Mouse (Mus musculus): ENCODE results near the gene Stap2. TPM values are rescaled to one million over a fixed set of nuclear protein-coding genes. Genes with fewer than 3 reads are reported as not detected.
A peak's percentile ranks its signal among the peaks of the same experiment; 100 is the strongest.

Stap2 gene
- polyA plus RNA-seq, 1 experiment from 2014 or later = 8.8 TPM

GRCm38 (mm10) chr17:56022989-56023290, 17.6 kb upstream of the Stap2 start:
- peaks cover 23% of the 10 kb centered on the region; the same call in 1 of the 2 replicates for H3K4me1 ChIP-seq
- DNase-seq (ENCODE audit: low spot score) = no peak
- H3K4me3 ChIP-seq = no peak overlapping the region
- no peaks in the 10 kb centered on the region for H3K27me3 ChIP-seq (replicated peaks; ENCODE audit: low read depth, poor library complexity, severe bottlenecking)
- peaks cover 95% of the 10 kb centered on the region for H3K36me3 ChIP-seq (replicated peaks)
- WGBS = 85% methylated on average over 4 of the region's 4 CpGs
- H3K9me3 ChIP-seq = no peaks in the 10 kb centered on the region
- no peak overlapping the region for H3K27ac ChIP-seq (replicated peaks)

DNA sequence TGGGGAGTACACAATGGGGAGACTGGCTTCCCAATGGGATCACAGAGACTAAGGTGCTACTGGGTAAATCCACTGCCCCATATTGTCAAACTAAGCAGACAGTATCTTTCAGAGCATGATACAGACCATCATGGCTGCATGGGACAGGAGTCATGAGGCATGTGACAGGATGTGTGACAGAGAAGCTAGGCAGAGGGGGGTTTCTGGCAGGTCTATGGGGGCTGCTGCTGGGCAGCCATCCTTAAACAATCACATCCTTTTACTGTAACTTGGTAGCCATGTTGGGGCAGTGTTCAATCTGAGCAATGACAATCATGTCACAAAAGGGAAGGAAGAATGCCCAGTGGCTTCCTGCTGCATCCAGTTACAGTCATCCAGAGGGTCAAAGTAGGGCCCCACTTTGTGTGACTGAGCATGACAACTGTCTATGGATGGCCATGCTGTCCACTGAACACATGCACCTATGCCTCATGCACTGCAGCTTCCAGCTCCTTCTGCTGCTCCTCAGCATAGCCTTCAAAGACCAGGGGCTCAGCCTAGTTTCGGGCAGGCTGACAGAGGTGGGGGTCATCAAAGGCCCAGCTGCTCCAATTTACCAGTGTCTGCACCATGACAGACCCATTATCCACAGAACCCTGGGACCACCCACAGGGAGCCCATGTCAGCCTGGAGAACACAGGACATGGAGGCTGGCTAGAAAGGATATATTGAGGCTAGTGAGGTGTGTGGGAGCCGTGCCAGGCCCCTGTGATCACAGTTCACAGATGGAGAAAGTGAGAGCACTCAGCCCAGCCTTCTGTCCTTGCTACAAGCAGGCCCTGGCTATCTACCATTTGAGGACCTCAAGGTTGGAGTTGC, 17.0 kb upstream of the Stap2 start:
- no peaks in the 10 kb centered on the region for H3K9me3 ChIP-seq
- peaks cover 23% of the 10 kb centered on the region; the same call in 1 of the 2 replicates for H3K4me1 ChIP-seq
- H3K27ac ChIP-seq (replicated peaks) = no peak overlapping the region
- H3K36me3 ChIP-seq (replicated peaks) = peaks cover 95% of the 10 kb centered on the region
- DNase-seq (ENCODE audit: low spot score) = no peak
- 70% methylated on average over 2 of the region's 2 CpGs for WGBS
- H3K27me3 ChIP-seq (replicated peaks; ENCODE audit: low read depth, poor library complexity, severe bottlenecking) = no peaks in the 10 kb centered on the region
- no peak overlapping the region for H3K4me3 ChIP-seq

DNA sequence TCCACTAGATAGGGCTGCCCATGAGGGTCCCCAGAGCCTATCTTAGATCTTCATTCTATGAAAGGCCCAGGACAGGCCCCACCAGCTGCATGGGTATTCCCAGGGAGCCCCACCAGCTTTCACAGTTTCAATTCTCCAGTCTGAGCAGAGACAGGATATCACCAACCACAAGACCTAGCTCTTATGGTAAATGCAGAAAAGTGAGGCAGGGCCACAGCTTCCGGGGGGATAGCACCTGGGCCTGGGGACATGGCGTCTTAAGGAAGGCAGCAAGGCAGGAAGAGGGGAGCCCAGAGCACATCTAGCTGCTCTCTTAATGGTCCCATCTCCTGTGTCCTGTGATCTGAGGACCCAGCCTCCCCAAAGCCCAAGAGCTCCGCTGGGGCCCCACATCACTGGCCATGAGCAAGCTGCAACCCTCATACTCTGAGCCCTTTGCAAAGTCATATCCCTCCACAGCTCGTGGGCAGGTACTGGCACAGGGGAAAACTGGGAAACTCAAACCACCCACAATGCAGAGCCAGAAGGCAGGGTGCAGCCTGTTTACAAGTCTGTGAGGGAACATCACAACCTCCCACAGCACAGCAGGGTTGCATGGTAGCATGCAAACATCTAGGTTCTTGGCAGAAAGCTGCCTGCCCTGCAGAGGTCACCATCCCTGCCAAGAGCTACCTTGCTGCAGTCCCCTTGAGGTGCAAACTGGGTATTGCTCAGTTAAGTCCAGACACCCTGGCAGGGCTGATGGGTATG, 16.0 kb upstream of the Stap2 start:
- Histone ChIP-seq H3K27me3 (replicated peaks; ENCODE audit: low read depth, poor library complexity, severe bottlenecking) (no peaks in the 10 kb centered on the region), H3K27ac (replicated peaks) (no peak overlapping the region)
- WGBS = 81% methylated on average over 4 of the region's 4 CpGs

GRCm38 (mm10) chr17:56020400-56021084, 15.2 kb upstream of the Stap2 start:
- WGBS = 94% methylated on average over 6 of the region's 6 CpGs
- H3K36me3 ChIP-seq (replicated peaks) = peaks cover 97% of the 10 kb centered on the region
- no peak for DNase-seq (ENCODE audit: low spot score)
- H3K9me3 ChIP-seq = no peaks in the 10 kb centered on the region
- no peak overlapping the region for H3K27ac ChIP-seq (replicated peaks)
- H3K27me3 ChIP-seq (replicated peaks; ENCODE audit: low read depth, poor library complexity, severe bottlenecking) = no peaks in the 10 kb centered on the region
- H3K4me1 ChIP-seq = peaks cover 19% of the 10 kb centered on the region; the same call in 1 of the 2 replicates
- no peak overlapping the region for H3K4me3 ChIP-seq

More for the DNA sequence above, 16.0 kb upstream of the Stap2 start:
- Histone ChIP-seq H3K36me3 (replicated peaks) (peaks cover 95% of the 10 kb centered on the region), H3K4me3 (no peak overlapping the region), H3K9me3 (no peaks in the 10 kb centered on the region), H3K4me1 (peaks cover 19% of the 10 kb centered on the region; the same call in 1 of the 2 replicates)
- no peak for DNase-seq (ENCODE audit: low spot score)

- Histone ChIP-seq H3K36me3 (replicated peaks) (peaks cover 99% of the 10 kb centered on the region), H3K27ac (replicated peaks) (no peak overlapping the region), H3K4me1 (peaks cover 15% of the 10 kb centered on the region; the same call in 1 of the 2 replicates), H3K27me3 (replicated peaks; ENCODE audit: low read depth, poor library complexity, severe bottlenecking) (no peaks in the 10 kb centered on the region), H3K9me3 (no peaks in the 10 kb centered on the region), H3K4me3 (no peak overlapping the region)
- WGBS = 79% methylated on average over 20 of the region's 20 CpGs
- peak; percentile 45 for DNase-seq (ENCODE audit: low spot score)
These were observed 13.2 kb upstream of the Stap2 start for GRCm38 (mm10) chr17:56018347-56019131.

GRCm38 (mm10) chr17:56017848-56018247, 12.5 kb upstream of the Stap2 start:
- H3K4me1 ChIP-seq = peaks cover 8% of the 10 kb centered on the region; the same call in 1 of the 2 replicates
- H3K36me3 ChIP-seq (replicated peaks) = peaks cover 99% of the 10 kb centered on the region
- H3K4me3 ChIP-seq = 0 out of 2 replicates have a peak overlapping the region, but pooled peaks have one; percentile 5
- DNase-seq (ENCODE audit: low spot score) = no peak
- H3K27me3 ChIP-seq (replicated peaks; ENCODE audit: low read depth, poor library complexity, severe bottlenecking) = no peaks in the 10 kb centered on the region
- no peaks in the 10 kb centered on the region for H3K9me3 ChIP-seq
- no peak overlapping the region for H3K27ac ChIP-seq (replicated peaks)
- 91% methylated on average over 7 of the region's 7 CpGs for WGBS

- Histone ChIP-seq H3K9me3 (no peaks in the 10 kb centered on the region), H3K4me1 (0 out of 2 replicates have a peak, but pooled peaks cover under 1% of the 10 kb centered on the region), H3K27ac (replicated peaks) (no peak overlapping the region), H3K27me3 (replicated peaks; ENCODE audit: low read depth, poor library complexity, severe bottlenecking) (no peaks in the 10 kb centered on the region), H3K4me3 (peak overlapping the region; percentile 5; the same call in 1 of the 2 replicates), H3K36me3 (replicated peaks) (peaks cover 98% of the 10 kb centered on the region)
- WGBS = 90% methylated on average over 15 of the region's 15 CpGs
- no peak for DNase-seq (ENCODE audit: low spot score)
These were observed 11.7 kb upstream of the Stap2 start for GRCm38 (mm10) chr17:56016793-56017785.

- H3K4me3 ChIP-seq = no peak overlapping the region
- H3K27ac ChIP-seq (replicated peaks) = no peak overlapping the region
- peaks cover 99% of the 10 kb centered on the region for H3K36me3 ChIP-seq (replicated peaks)
- no peak for DNase-seq (ENCODE audit: low spot score)
- no peaks in the 10 kb centered on the region for H3K9me3 ChIP-seq
- no peaks in the 10 kb centered on the region for H3K27me3 ChIP-seq (replicated peaks; ENCODE audit: low read depth, poor library complexity, severe bottlenecking)
- 0 out of 2 replicates have a peak, but pooled peaks cover 3% of the 10 kb centered on the region for H3K4me1 ChIP-seq
- WGBS = 89% methylated on average over 8 of the region's 8 CpGs
These were observed 11.0 kb upstream of the Stap2 start for GRCm38 (mm10) chr17:56016382-56016781.

DNA sequence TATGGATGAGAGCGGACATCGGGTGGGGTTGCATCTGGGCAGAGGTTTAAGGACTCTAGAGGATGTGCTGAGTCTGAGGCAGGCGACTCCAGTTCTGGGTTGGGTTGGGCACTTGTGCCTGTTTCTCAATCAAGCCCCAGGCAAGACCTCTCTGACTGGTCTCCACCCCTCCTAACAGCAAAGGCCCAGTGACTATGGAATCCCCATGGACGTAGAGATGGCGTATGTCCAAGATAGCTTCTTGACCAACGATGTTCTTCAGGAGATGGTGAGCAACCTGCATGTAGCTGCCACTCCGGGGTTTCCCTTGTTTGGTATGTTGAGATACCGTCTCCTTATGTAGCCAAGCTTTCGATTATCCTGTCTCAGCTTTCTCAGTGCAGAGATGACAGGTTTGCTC, 9.9 kb upstream of the Stap2 start:
- Histone ChIP-seq H3K4me3 (no peak overlapping the region), H3K4me1 (peaks cover 11% of the 10 kb centered on the region), H3K27ac (replicated peaks) (no peak overlapping the region), H3K36me3 (replicated peaks) (peaks cover 95% of the 10 kb centered on the region), H3K9me3 (no peaks in the 10 kb centered on the region), H3K27me3 (replicated peaks; ENCODE audit: low read depth, poor library complexity, severe bottlenecking) (no peaks in the 10 kb centered on the region)
- 95% methylated on average over 9 of the region's 9 CpGs for WGBS
- no peak for DNase-seq (ENCODE audit: low spot score)

GRCm38 (mm10) chr17:56011441-56011840, 6.1 kb upstream of the Stap2 start:
- H3K4me1 ChIP-seq = peaks cover 37% of the 10 kb centered on the region
- no peak overlapping the region for H3K27ac ChIP-seq (replicated peaks)
- no peaks in the 10 kb centered on the region for H3K27me3 ChIP-seq (replicated peaks; ENCODE audit: low read depth, poor library complexity, severe bottlenecking)
- H3K4me3 ChIP-seq = no peak overlapping the region
- DNase-seq (ENCODE audit: low spot score) = no peak
- H3K9me3 ChIP-seq = no peaks in the 10 kb centered on the region
- peaks cover 57% of the 10 kb centered on the region for H3K36me3 ChIP-seq (replicated peaks)
- 88% methylated on average over 7 of the region's 7 CpGs for WGBS

GRCm38 (mm10) chr17:56010681-56011080, 5.3 kb upstream of the Stap2 start:
- Histone ChIP-seq H3K4me1 (peaks cover 37% of the 10 kb centered on the region), H3K27me3 (replicated peaks; ENCODE audit: low read depth, poor library complexity, severe bottlenecking) (no peaks in the 10 kb centered on the region), H3K4me3 (peak overlapping the region; percentile 81), H3K36me3 (replicated peaks) (peaks cover 49% of the 10 kb centered on the region), H3K27ac (replicated peaks) (peak overlapping the region; percentile 35; the same call in 1 of the 2 replicates), H3K9me3 (no peaks in the 10 kb centered on the region)
- WGBS = 9% methylated on average over 9 of the region's 9 CpGs
- DNase-seq (ENCODE audit: low spot score) = peak; percentile 87
